Mouse (Mus musculus) thymus, postnatal 10 days (tissue): Measurements from ENCODE around the gene Olfr357.

Experiments used
- DNase-seq, 2 experiments: peaks; one replicate each; pipeline ENCODE4 v3.0.0; 2021; ENCODE audit warnings: low spot score in 2 of 2

The Olfr357 gene

GRCm38 (mm10) chr2:36993527-36993926, at the start of gene Olfr357:
Gene Olfr357, plus strand, starts transcription at chr2:36993827.
- DNase-seq, result no peak

GRCm38 (mm10) chr2:36997030-36997429, 3.4 kb downstream of the Olfr357 start:
- no peak for DNase-seq

- DNase-seq, result no peak
Measured at GRCm38 (mm10) chr2:37009235-37009634, 15.6 kb downstream of the Olfr357 start, which contains the start of gene Olfr358. Gene Olfr358, minus strand, starts transcription at chr2:37009335.
